Mouse (Mus musculus) Patski (cell line): ENCODE measurements around the gene Lrrc75a. TPM values are rescaled to one million over a fixed set of nuclear protein-coding genes. Genes with fewer than 3 reads are reported as not detected.

Experiments
- ATAC-seq: fragments of 100-300 bp; one replicate; pipeline ENCODE4 v1.8.0; 2021
- CTCF ChIA-PET: fragments of 350-600 bp; sonication (Branson Sonifier 250); formaldehyde crosslinking; loops from one replicate; lab custom pipeline; 2022; ENCODE audit warnings: inconsistent platforms; lab: Charles Lee
- POLR2A ChIA-PET: fragments of 350-600 bp; sonication (Branson Sonifier 250); formaldehyde crosslinking; loops from one replicate; lab custom pipeline; 2022; ENCODE audit warnings: antibody characterized with exemption, inconsistent platforms; lab: Charles Lee
- DNase-seq: peaks from one replicate; pipeline ENCODE4 v3.0.0-alpha.2; 2011; ENCODE audit warnings: low read depth, low spot score
- H3K27me3 ChIP-seq: fragments of 371-371 bp; one replicate; pipeline ENCODE4 v1.5.1; 2021
- CTCF ChIP-seq: fragments of 100-300 bp; IDR thresholded peaks from one replicate; pipeline ENCODE4 v1.5.1; 2021
- in situ Hi-C: fragments of 300-500 bp; cut with MboI; formaldehyde crosslinking; loops from 3 replicates; pipeline ENCODE4 v1.11.1; 2018; ENCODE audit warnings: low pct_unique_long_range_greater_than_20kb, mixed read lengths
- polyA plus RNA-seq: library from polyadenylated mRNA; unstranded; gene quantifications from one replicate; pipeline ENCODE4 v1.2.3, GENCODE M21; 2021

Lrrc75a gene
- polyA plus RNA-seq, 1 experiment from 2014 or later = 6.2 TPM

DNA sequence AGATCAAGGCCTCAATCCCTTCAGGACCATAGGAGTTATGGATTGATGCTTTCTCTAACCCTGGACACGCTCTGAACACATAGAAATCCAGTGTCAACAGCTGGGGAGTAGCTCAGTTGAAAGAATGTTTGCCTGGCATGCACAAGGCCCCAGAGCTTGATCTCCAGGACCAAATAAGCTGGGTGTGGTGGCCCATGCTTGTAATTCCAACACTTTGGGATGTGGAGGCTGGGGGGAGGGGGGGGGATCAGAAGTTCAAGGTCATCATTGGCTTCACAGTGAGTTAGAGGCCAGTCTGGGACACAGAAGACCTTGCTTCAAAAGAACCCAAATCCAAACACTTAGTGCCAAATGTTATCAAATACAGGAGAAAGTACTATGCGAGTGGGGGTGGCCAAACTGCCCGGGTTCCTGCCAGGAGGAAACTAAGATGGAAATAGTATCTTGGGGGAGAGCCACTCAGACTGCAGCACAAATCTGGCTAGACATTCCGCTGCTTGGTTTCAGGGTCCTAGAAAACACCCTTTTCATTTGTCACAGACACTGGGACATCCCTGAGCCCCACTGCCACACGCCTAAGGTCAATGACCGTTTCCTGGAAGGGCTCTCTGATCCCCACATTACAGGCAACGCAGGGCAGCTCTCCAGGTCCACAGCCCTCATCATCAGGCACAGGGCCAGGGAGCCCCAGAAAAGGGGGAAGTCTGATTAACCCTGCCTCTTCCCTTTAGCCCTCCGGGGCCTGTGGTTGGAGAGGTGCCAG, 2.4 kb downstream of the Lrrc75a start:
- ChIA-PET CTCF (no interaction called here), POLR2A (interaction anchor here (0.6 kb wide), 1 partner anchor 269 kb away, joined by 4 read pairs; no protein-coding TSS in a partner anchor)
- DNase-seq = no peak
- no peaks in the 10 kb centered on the region for H3K27me3 ChIP-seq
- TF ChIP-seq CTCF = no peak
- ATAC-seq = no peak
- in situ Hi-C loops = loop anchor here (5.0 kb wide), 1 partner anchor 34 kb away; no protein-coding TSS in a partner anchor

GRCm38 (mm10) chr11:62645337-62645675, 3.0 kb downstream of the Lrrc75a start:
- CTCF ChIA-PET = no interaction called here
- POLR2A ChIA-PET = interaction anchor here (0.6 kb wide), 1 partner anchor 268 kb away, joined by 4 read pairs; no protein-coding TSS in a partner anchor
- DNase-seq = no peak

DNA sequence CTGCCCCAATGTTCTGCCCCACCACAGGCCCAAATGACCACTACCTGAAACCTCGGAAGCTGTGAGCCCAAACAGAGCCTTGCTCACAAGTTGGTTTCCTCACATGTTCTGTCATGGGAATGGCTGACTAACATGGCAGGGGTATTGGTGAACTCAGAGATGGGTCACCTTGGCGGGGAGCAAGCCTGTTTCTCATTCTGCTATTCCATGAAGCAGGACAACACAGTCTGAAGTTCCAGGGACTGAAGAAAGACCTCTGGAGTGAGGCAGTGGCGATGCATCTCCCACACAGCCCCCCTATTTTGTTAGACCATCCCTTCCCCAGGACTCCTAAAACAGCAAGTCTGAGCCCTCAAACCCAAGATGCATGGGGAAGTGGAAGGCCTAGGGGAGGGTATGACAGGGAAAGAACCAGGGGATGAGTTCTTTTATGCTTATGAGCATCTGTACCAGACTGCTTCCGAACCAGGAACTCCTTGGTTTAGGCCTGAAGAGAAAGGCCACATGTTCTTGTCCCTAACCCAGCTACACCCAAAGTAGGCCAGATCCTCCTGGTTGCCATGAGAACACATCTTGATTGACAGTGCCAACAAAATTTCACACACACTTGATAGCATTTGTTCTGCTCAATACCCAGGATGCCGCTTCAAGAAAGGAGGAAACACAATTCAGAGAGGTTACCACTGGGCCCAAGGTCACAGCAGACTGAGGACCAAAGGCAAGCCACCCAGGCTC, 3.6 kb downstream of the Lrrc75a start:
- TF ChIP-seq CTCF = no peak
- ChIA-PET CTCF (no interaction called here), POLR2A (interaction anchor here (0.6 kb wide), 1 partner anchor 268 kb away, joined by 4 read pairs; no protein-coding TSS in a partner anchor)
- in situ Hi-C loops = loop anchor here (5.0 kb wide), 1 partner anchor 32 kb away; no protein-coding TSS in a partner anchor
- no peaks in the 10 kb centered on the region for H3K27me3 ChIP-seq
- ATAC-seq (no peak), DNase-seq (no peak)

More at GRCm38 (mm10) chr11:62645337-62645675, 3.0 kb downstream of the Lrrc75a start:
- no peak for TF ChIP-seq CTCF
- H3K27me3 ChIP-seq = no peaks in the 10 kb centered on the region
- in situ Hi-C loops = loop anchor here (5.0 kb wide), 1 partner anchor 33 kb away; no protein-coding TSS in a partner anchor
- ATAC-seq = no peak

- H3K27me3 ChIP-seq = no peaks in the 10 kb centered on the region
- ATAC-seq = no peak
- DNase-seq = no peak
- no peak for TF ChIP-seq CTCF
- in situ Hi-C loops = no loop called here
- CTCF ChIA-PET = no interaction called here
- POLR2A ChIA-PET = no interaction called here
These were observed 4.5 kb downstream of the Lrrc75a start for GRCm38 (mm10) chr11:62643681-62644363.

GRCm38 (mm10) chr11:62643011-62643631, 5.2 kb downstream of the Lrrc75a start:
- DNase-seq (no peak), ATAC-seq (no peak)
- TF ChIP-seq CTCF = no peak
- in situ Hi-C loops = no loop called here
- ChIA-PET CTCF (no interaction called here), POLR2A (no interaction called here)
- H3K27me3 ChIP-seq = no peaks in the 10 kb centered on the region

DNA sequence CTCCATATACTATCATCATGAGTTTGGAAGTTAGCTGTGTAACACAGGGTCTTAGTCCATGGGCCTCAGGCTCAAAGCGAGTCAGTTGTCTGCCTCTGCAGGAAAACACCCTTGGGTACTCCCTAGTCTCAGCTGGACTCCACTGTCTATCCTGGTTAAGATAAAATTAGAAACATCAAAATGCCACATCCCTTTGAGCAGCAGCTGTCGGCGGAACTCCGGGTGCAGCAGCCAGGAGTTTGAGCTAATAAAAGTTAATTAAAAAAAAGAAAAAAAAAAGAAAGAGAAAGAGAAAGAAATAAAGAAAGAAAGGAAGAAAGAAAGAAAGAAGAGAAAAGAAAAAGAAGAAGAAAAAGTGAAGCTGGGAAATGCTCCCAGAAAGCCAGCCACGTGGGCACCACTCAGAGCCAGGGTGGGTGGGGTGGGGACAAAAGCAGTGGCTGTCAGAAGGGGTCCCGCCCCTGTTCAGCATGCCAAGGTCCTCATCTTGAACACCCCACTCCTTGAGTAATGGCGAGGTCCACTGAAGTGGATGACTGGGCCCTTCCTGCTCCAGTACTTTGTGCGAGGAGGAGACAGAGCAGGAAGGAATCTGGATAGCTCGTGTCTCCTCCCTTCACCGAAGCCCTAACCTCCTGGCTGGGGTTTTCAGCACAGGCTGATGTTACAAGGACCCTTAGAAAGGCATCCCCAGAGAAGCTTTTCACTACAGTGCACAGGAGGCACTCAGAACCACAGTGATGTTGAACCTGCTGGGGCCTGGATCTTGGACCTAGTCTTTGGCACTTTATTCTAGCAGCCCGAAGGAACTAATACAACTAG, 6.1 kb downstream of the Lrrc75a start:
- no peak for DNase-seq
- no peaks in the 10 kb centered on the region for H3K27me3 ChIP-seq
- in situ Hi-C loops = no loop called here
- CTCF ChIA-PET = no interaction called here
- no peak for ATAC-seq
- TF ChIP-seq CTCF = no peak
- POLR2A ChIA-PET = interaction anchor here (0.6 to 0.7 kb wide), 2 partner anchors 12 to 395 kb away, joined by 3 read pairs; no protein-coding TSS in a partner anchor

GRCm38 (mm10) chr11:62640378-62640777, 7.9 kb downstream of the Lrrc75a start:
- ATAC-seq (no peak), DNase-seq (no peak)
- in situ Hi-C loops = no loop called here
- no peak for TF ChIP-seq CTCF
- no peaks in the 10 kb centered on the region for H3K27me3 ChIP-seq
- POLR2A ChIA-PET = interaction anchor here (1.2 kb wide), 1 partner anchor 38 kb away, joined by 3 read pairs; no protein-coding TSS in a partner anchor
- CTCF ChIA-PET = interaction anchor here (1.3 kb wide), 1 partner anchor 27 kb away, joined by 5 read pairs; no protein-coding TSS in a partner anchor

DNA sequence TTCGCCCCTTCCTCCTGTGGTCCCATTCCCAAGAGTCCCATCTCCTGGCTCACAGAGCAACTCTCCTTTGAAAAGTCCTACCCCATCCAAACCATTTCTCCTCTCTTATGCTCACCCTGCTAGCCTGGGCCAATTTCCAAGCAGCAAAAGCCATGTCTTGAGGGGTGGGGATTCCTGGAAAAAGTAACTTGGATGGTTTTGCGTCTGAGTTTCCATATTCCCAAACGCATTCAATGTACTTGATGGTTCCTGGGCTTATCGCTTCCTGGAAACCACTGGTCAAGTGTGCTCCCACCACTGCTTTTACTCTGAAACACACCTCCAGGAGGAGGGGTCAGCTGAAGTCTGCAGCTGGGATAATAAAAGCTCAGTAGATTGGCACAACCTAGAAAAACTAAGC, 9.9 kb downstream of the Lrrc75a start:
- no peak for TF ChIP-seq CTCF
- CTCF ChIA-PET = interaction anchor here (1.1 kb wide), 1 partner anchor 9 kb away, joined by 3 read pairs; no protein-coding TSS in a partner anchor
- DNase-seq = no peak
- in situ Hi-C loops = no loop called here
- POLR2A ChIA-PET = no interaction called here
- ATAC-seq = no peak
- H3K27me3 ChIP-seq = no peaks in the 10 kb centered on the region

GRCm38 (mm10) chr11:62637806-62638205, 10.5 kb downstream of the Lrrc75a start:
- ChIA-PET POLR2A (no interaction called here), CTCF (no interaction called here)
- no peaks in the 10 kb centered on the region for H3K27me3 ChIP-seq
- in situ Hi-C loops = no loop called here
- DNase-seq (no peak), ATAC-seq (no peak)
- no peak for TF ChIP-seq CTCF
